Comparison of ENCODE assay signal across 18 mouse cellular contexts in the genomic region with DNA sequence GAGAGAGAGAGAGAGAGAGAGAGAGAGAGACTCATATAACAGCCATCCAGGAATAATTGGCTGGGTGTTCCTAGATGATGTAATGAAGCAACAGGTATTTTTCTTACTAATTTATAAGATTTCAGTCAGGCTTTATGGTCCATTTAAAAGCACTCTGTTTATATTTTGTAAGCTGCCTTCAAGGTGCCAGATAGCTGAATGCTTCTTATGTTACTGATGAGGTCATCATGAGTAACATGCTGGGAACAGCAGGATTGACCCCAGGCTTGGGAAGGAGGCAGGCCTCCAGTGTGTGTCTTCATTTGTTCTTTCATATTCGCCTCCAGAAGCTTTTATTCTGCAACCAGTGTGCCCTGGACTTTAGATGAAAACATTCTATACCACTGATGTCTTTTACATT.
DNase-seq lines count a peak whose midpoint lies in the region; ATAC-seq lines count a peak whose summit lies in the region.
"Had no signal": no experiment of that assay in that cellular context is flagged by ENCODE, and none has a peak within 500 bp of the region (broad histone marks: within the 10 kb centered on the region; RNA-seq: fewer than 3 reads in every experiment).

No protein-coding gene starts in this region.

- H3K36me3 ChIP-seq in forebrain, embryonic 12.5 days (replicated peaks) = no peaks in the 10 kb centered on the region
- no peaks in the 10 kb centered on the region for H3K36me3 ChIP-seq in forebrain, embryonic 10.5 days (replicated peaks)
- no peaks in the 10 kb centered on the region for H3K36me3 ChIP-seq in forebrain, embryonic 16.5 days (ENCODE audit: control insufficient read depth, insufficient read depth)
- H3K36me3 ChIP-seq: heart, embryonic 13.5 days; limb, embryonic 15.5 days; neural tube, embryonic 13.5 days had no signal

- ATAC-seq in forebrain, embryonic 12.5 days (ENCODE audit: low FRiP score) = peak; percentile 49; the same call in 1 of the 2 replicates
- ATAC-seq in forebrain, embryonic 16.5 days = peak; percentile 47; the same call in 1 of the 2 replicates
- ATAC-seq: midbrain, embryonic 16.5 days had no signal

- H3K9me3 ChIP-seq in forebrain, embryonic 12.5 days = no peaks in the 10 kb centered on the region
- H3K9me3 ChIP-seq in forebrain, embryonic 10.5 days = no peaks in the 10 kb centered on the region
- H3K9me3 ChIP-seq in forebrain, embryonic 16.5 days (ENCODE audit: control insufficient read depth, low read length) = no peaks in the 10 kb centered on the region
- H3K9me3 ChIP-seq: heart, embryonic 13.5 days; limb, embryonic 15.5 days; neural tube, embryonic 13.5 days had no signal

- no peak overlapping the region for H3K27ac ChIP-seq in forebrain, embryonic 12.5 days
- H3K27ac ChIP-seq in forebrain, embryonic 10.5 days = no peak overlapping the region
- H3K27ac ChIP-seq in forebrain, embryonic 16.5 days (ENCODE audit: low read length) = no peak overlapping the region
- H3K27ac ChIP-seq: limb, embryonic 15.5 days; macrophage; neural tube, embryonic 13.5 days; stomach, postnatal 0 days had no signal

- 29% methylated on average over 1 of the region's 1 CpGs for WGBS in forebrain, embryonic 12.5 days
- WGBS in forebrain, embryonic 10.5 days = 35% methylated on average over 1 of the region's 1 CpGs
- WGBS in forebrain, embryonic 16.5 days = 3% methylated on average over 1 of the region's 1 CpGs

- no peak for DNase-seq in forebrain, embryonic 10.5 days (ENCODE audit: extremely low spot score, low spot score)
- DNase-seq in brain, adult 2 months (ENCODE audit: low read depth, low spot score) = peak; percentile 45
- peak; percentile 10 to 30 for DNase-seq in cerebellum, postnatal 14 days
- DNase-seq in left cerebral cortex, postnatal 36 days (ENCODE audit: low spot score in 2 of 2) = no peak
- no peak for DNase-seq in lung, postnatal 36 days
- no peak for DNase-seq in lung, postnatal 14 days
- DNase-seq: adrenal gland, postnatal 14 days; heart, postnatal 4 days; lung, adult 18-20 months; thymus, postnatal 14 days had no signal

- H3K4me2 ChIP-seq in forebrain, embryonic 12.5 days = no peak overlapping the region
- no peak overlapping the region for H3K4me2 ChIP-seq in forebrain, embryonic 16.5 days (ENCODE audit: low read length)
- H3K4me2 ChIP-seq: heart, embryonic 13.5 days; limb, embryonic 15.5 days; neural tube, embryonic 13.5 days had no signal

- peaks cover 2% of the 10 kb centered on the region; the same call in 1 of the 2 replicates for H3K4me1 ChIP-seq in forebrain, embryonic 12.5 days
- H3K4me1 ChIP-seq in forebrain, embryonic 10.5 days = peaks cover 17% of the 10 kb centered on the region
- H3K4me1 ChIP-seq in forebrain, embryonic 16.5 days (replicated peaks; ENCODE audit: control insufficient read depth, insufficient read depth, low read length) = no peaks in the 10 kb centered on the region
- H3K4me1 ChIP-seq: limb, embryonic 15.5 days had no signal

- no peak overlapping the region for H3K4me3 ChIP-seq in forebrain, embryonic 12.5 days (replicated peaks)
- H3K4me3 ChIP-seq in forebrain, embryonic 10.5 days = no peak overlapping the region
- H3K4me3 ChIP-seq in forebrain, embryonic 16.5 days (replicated peaks; ENCODE audit: low read length) = no peak overlapping the region
- H3K4me3 ChIP-seq: heart, embryonic 13.5 days; limb, embryonic 15.5 days; neural tube, embryonic 13.5 days had no signal

- no peaks in the 10 kb centered on the region for H3K27me3 ChIP-seq in forebrain, embryonic 12.5 days
- H3K27me3 ChIP-seq in forebrain, embryonic 10.5 days (ENCODE audit: poor library complexity, severe bottlenecking) = no peaks in the 10 kb centered on the region
- no peaks in the 10 kb centered on the region for H3K27me3 ChIP-seq in forebrain, embryonic 16.5 days (replicated peaks; ENCODE audit: control insufficient read depth, insufficient read depth, low read length)
- H3K27me3 ChIP-seq: heart, embryonic 13.5 days; limb, embryonic 15.5 days; neural tube, embryonic 13.5 days had no signal

- intact Hi-C loops in left cerebral cortex, postnatal 36 days (cut with DNase I) = no loop called here

- H3K9ac ChIP-seq in forebrain, embryonic 12.5 days = no peak overlapping the region
- no peak overlapping the region for H3K9ac ChIP-seq in forebrain, embryonic 16.5 days (replicated peaks; ENCODE audit: low read depth, low read length)
- H3K9ac ChIP-seq: heart, embryonic 13.5 days; limb, embryonic 15.5 days; neural tube, embryonic 13.5 days had no signal

Comparison
In these comparisons a context has a peak if more than half of its experiments do, and no peak if none do; other contexts are left out.
1. DNase-seq: peak in brain, adult 2 months (single experiment) and cerebellum, postnatal 14 days (2 of 2); none in forebrain, embryonic 10.5 days (single experiment), left cerebral cortex, postnatal 36 days (0 of 2), lung, postnatal 36 days (single experiment) and lung, postnatal 14 days (single experiment).